Mouse (Mus musculus) adrenal gland, postnatal 14 days (tissue): ENCODE results near the gene Lysmd2. TPM values are rescaled to one million over a fixed set of nuclear protein-coding genes. Genes with fewer than 3 reads are reported as not detected.

Source experiments
- DNase-seq: peaks from one replicate; pipeline ENCODE4 v3.0.0; 2021; ENCODE audit warnings: mixed read lengths
- total RNA-seq: library from RNA; stranded (reverse); gene quantifications from 2 replicates; pipeline ENCODE4 v1.2.3, GENCODE M21; 2021

The Lysmd2 gene
- total RNA-seq, 1 experiment from 2014 or later: 18.8 TPM

DNA sequence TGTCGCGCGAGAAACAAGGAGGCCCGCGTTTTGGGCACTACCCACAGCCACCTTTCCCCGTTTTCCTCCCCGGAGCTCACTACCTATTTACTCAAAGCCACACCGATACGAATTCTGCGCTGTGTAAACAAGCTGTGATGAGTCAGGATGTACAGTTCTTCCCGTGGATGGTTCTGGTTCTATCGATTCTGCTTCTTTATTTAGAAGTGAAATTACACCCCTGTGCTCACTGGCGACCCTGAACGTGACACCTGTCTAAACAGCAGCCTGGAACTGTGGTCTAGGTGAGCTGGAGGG, 715 bp downstream of the Lysmd2 start:
- no peak for DNase-seq

DNA sequence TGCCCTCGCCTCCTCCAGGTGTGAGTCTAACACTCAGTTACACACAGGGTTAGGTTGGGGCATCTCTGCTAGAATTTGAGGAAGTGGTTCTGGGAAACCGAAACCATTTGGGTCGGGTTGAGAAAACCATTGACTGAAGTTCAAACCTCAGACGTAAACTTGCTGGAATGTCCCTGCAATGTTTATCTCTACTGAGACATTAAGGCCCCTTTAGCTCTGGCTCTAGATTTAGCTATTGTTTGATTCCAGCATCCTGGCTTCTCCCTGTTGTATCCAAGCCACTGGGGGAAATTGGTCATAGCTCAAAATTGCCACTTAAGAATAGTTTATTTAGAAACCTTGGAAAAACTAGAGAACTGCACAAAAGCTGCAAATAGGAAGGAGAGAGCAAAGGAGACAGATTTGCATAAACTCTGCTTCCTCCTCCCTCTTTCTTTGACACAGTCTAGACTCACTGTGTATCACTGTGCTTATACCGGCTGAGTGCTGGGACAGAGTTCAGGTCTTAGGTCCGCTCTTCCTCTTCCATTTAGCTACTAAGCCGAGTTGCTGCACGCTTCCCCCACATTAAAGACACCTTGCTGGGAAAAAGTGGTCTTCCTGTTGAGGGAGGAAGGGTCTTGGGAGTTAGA, 5.4 kb downstream of the Lysmd2 start:
- DNase-seq: no peak

DNA sequence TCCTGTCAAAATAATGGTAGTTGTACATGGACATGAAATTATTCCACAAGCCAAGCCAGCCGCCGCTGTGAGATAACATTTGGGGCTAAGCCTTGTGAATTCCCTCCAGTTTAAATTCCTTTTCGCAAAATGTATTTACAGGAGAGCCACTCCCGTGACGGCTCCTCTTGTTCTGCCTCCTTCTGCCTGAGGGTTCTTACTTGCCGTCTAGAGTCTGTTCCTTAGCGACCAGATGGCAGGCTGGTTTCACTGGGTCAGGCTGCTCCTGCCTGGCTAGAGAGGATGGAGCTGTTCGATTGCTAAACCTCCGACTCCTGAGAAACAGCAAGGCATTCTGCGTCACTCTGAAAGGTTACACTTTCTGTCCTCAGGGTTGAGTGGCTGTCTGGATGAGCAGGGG, 6.6 kb downstream of the Lysmd2 start:
- DNase-seq: no peak

DNA sequence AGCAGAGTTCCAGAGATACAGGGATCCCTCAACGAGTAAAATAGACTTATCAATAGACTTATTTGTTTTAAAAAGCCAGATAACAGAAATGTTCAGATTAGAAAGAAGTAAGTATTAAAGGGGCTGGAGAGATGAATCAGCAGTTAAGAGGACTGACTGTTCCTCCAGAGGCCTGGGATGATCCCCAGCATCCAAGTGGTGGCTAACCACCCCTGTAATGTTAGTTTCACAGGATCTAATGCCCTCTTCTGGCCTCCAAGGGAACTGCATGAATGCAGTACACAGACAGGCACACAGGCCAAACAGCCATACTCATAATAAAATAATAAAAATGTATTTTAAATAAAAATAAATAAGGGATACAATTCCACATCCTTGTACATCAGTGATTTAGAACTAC, 7.4 kb downstream of the Lysmd2 start:
- DNase-seq: peak; percentile 40

DNA sequence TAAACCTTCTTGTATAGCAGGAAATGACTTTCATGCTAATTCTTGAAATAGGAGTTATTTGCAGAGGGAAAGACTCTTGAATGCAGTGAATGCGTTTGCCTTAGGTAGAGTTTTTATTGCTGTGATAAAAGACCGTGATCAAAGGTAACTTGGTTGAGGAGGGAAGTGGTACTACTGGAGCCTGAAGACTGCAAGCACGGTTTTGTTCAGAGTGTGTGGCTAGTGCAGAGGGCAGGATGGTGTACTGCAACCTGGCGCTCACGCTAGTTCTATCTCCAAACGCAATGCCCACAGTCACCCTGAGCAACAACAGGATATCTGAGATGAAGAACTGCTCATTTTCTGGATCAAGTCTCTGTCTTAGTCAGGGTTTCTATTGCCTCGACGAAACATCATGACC, 8.1 kb downstream of the Lysmd2 start:
- DNase-seq: no peak

DNA sequence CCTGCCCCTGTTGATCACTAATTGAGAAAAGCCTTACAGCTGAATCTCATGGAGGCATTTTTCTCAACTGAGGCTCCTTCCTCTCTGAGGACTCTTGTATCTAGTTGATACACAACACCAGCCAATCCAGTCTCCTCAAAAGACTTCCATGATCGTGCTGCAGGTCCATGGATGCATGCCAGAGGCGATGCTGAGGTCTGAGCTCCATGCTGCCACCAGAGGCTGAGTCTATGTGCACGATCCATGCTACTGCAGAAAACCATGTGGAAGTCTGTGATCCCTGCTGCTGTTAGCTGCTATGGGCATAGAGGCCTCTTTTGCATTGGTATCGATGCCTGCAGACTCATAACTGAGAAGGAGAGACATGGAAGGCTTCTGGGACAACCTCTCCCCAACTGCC, 8.7 kb downstream of the Lysmd2 start:
- no peak for DNase-seq

DNA sequence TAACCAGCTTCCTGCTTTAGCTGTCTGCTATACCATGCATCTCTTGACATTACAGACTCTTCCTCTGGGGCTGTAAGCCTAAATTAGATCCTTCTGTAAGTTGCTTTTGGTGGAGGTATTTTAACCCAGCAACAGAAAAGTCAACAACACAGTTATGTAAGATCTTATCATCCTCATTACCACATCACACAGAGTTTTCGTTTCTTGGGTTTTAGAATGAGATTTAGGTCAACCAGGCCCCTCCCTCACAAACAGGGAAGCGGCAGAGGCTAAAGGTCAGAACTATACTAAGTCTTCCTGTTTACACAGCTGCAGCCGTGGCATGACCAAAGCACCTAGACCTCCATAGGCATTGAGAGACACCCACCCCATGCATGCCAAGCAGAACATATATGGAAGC, 19.9 kb downstream of the Lysmd2 start:
- no peak for DNase-seq

DNA sequence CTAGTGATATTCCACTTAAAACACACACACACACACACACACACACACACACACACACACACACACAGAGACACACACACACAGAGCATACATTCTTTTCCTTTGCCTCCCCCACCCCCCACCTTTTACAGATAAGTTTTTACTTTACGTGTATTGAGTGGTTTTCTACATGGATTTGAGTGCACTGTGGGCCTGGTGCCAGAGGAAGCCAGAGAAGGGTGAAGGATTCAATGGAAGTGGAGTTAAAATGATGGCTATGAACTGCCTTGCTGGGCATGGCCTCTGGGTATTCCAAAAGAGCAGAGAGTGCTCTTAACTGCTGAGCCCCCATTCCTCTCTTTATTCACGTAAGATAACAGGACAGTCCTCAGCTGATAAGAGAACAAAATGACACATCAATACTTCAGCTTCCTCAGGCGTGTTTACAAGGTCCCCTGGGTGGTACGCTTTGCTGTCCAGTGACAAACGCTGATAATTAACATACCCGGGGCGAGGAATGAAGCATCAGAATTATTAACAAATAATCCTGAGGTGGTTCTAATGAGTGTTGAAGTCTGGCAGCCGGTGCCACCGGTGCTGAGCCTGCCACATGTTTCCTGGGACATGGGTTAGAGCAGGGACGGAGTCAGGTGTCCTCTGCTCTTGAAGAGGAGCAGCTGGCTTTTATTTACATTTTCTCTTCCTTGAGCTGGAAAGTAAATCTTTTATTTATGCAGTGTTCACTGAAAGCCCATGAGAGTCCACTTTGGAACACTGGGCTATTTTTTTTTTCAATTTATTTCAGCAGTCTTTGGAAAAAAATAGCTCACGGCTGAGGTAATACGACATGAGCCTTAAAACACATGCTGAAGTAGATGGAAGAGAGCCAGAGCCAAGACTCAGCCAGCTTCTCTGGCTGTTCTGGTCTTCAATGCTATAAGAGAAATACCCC, 28.7 kb downstream of the Lysmd2 start:
- peak; percentile 26 for DNase-seq

DNA sequence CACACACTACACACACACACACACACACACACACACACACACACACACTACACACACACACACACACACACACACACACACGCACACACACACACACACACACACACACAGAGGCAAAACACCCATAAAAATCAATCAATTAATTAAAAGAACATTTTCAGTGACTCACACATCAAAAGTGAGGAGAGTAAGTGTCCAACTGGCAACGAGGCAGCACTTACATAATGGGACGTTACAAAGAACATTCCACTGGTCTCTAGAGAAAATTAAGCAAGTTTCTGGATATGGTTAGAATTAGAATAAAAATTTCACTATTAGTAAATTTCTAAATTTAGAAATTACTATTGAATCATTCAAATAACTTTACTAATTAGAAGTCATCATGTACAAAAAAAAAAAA, 30.9 kb downstream of the Lysmd2 start:
- peak; percentile 14 for DNase-seq

DNA sequence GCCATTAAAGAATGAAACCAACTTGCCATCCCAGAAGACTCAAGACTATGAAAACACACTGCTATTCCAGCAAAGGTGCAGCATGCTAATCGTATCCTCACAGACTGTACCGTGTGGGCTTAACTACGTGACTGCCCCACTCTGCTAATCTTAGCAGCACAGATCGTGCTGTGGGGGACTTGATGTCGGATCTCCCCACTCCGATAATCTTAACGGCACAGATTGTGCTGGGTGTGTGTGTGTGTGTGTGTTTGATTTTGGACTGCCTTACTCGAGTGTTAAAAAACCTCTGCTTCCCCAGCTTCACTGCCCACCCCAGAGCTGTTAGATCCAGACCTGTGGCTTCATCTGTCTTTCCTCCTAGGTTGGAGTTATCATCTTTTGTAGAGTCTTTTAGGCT, 35.4 kb downstream of the Lysmd2 start:
- no peak for DNase-seq

DNA sequence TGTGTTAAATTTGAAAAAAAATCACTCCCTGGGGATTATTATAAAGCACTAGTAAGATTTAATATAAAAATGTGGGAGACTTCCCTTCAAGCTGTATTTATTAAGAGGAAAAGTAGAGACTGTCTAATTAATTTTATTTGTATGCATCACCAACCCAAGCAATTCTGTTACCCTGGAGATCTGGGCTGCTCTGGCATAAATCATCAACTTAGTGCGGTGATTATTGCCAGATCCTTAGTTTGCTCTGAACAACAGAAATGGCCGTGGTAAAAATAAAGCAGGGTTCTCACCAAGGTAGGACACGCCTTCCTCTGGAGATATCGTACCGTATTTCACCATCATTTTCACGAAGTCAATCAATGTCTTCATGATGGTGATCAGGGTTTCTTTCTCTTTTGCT, 39.8 kb downstream of the Lysmd2 start:
- no peak for DNase-seq

DNA sequence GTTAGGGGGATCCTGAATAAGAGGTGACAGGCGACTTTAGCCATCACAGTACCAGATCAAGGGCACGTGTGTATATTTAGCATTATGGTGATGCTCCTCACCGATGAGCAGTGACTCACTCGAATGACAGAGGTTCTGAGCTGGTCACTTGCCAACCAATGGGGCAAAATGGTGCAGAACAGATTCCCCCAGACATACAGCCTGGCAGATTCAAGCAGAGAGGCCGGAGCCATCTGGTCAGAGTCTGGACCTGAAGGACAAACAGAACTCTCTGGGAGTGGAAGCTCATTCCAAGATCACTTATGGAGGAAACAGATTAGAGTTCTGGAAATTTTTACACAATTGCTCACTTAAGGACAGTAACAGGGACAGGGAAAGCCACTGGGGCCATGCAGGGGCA, 41.1 kb downstream of the Lysmd2 start:
- DNase-seq: peak; percentile 37

DNA sequence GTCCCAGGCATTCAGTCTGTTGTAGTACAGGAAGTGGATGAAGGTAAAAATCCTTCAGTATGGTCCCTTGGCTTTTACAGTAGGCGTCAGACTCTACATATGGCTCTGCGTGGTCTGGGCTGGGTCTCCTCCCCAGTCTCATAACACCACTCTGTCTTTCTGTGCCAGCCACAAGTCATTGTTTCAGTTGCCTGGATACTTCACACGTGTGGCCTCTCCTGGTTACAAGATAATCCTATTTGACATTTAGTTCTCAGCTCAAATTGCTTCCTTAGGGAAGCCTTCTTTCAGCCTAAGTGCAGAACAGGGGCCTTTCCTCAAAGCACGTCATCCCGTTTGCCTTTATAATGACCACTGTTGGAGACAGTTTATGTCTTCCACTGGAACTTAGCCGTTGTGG, 47.2 kb downstream of the Lysmd2 start:
- DNase-seq: no peak

DNA sequence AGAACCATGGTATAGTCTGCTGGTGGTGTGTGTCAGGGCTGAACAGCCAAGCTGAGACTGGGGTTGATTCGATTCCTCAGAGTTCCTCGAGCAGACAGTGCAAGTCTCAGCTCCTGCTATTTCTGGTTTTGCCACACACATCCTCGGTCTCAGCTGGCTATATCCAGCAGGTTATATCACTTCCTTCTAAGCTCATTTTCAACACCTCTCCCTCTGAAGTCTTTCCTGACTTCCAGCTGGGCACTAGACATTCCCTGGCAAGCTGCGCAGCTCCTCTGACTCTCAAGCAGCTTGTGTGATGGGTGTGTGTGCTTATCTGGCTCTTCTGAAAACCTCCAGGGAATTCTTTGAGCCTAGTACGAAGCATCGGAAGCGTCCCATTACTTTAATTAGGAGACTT, 50.7 kb downstream of the Lysmd2 start:
- no peak for DNase-seq

DNA sequence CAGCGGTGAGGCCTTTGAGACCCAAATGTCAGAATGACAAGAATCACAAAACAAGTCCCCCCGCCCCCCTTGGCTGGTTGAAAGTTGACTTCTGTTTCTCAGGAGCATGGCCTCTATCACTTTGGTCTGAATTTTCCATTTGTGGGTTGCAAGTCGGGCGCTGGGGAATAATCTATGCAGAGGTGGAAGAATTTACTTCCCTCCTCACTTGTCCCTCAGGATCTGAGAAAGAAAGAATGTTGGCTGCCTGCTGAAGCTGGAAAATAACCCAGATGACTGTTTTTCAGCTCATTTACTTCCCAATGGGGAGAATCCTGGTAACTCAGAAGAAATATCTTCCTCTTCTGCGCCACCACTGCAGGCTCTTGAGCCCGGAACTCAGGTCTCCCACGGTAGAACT, 52.8 kb downstream of the Lysmd2 start:
- no peak for DNase-seq

DNA sequence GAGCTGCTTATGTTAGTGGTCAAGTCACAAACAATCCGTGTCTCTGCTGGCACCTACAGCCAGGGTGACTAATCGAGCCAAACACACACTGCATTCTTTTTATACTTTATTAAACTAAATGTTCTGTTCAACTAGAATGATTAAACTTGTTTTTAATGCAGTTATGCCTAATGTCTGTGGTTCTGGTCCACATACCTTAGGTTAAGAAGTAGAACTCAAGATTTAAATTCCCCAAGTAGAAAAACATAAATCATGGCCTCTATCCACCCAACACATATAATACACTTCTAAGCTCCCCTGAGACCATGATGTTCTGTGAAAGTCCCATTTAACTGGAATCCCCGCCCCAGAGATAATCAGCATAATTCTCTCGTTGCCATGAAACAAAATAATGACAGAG, 54.1 kb downstream of the Lysmd2 start:
- DNase-seq: no peak

DNA sequence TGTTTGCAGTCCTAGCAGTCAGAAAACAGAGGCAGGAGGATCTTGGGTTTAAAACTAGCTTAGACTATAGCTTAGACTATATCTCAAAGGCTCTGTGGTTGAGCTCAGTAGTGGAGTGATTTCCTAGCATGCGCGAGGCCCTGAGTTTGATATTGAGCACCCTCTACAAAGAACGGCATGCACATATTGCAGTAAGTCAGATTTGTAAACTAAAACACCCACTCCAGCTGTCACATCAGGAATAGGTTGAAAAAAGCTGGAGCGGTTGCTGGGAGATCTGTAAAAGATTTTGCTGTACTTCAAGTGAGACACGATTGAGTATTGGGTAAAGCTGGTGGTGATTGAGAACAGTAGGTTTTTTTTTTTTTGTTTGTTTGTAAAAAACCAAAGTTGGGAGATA, 55.1 kb downstream of the Lysmd2 start:
- DNase-seq: no peak

DNA sequence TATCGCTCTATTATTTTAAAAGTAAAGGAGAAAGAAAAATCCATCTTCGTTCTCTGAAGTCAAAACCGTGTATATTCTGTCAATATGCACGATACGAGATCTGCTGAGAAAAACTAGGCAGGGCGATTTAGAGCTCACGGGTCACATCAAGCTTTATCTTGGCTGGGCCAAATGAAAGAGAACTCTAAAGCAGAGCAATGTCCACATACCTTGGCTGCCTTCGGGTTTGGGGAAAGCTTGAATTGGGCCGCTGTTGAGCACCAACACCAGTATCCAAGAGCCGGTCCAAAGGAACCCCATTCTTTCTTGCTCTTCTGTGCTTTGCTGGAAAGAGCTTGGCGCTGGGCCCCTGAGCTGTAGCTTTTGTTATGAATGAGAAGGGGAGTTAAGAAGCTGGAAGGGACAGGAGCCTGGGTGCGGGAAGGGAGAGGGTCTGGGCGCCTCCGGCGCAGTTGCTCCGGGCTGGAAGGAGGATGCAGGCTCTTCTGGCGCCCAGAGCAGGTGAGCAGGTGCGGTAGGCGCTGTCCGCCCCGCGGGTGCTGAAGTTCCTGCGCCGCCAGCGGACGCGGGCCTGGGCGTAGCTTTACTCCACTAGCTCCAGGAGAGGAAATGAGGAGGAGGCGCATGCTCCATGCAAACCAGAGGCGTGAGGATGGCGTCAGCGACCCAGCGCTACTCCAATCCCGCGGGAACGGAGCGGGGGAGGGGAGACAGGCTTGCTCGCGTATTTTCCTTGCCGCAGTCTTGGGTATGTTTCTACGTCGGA, 58.1 kb downstream of the Lysmd2 start, which contains the start of gene Scg3:
TSS of gene Scg3 (minus strand) at position 631 of the 766 bp plus-strand sequence.
- peak; percentile 82 for DNase-seq

DNA sequence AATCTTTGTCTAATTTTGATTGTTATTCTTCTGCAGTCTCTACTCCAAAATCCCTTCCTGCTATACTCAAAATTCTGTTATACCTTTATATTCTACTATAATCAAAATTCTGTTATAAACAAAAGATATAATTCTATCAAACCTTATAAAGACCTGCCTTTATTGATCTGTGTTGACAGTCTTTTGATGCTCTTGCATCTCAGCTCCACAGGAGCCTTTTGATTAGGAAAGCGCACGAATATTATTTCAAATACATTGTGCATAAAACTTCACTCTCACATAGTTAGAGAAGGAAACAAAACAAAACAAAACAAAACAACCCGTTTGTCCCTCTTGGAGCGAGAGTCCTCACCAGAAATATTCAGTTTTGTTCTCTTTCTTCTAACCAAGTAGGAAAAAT, 58.8 kb downstream of the Lysmd2 start:
- DNase-seq: no peak

DNA sequence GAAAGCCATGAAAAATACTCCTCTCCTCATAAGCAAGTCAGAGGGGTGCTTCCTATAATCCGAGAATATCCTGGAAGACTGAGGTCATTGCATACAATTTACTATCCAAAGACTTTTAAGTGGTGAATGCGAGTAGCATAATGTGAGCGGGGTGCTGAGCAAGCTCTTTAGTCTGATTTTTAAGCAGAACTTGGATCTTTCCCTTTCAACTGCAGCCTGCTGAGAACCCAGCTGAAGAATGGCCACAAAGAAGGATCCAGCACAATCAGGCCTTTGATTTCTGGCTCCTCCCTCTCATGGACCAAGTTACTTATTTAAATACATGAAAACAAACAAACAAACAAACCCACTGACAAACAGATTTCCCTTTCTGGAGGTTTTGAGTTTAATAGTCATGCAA, 59.2 kb downstream of the Lysmd2 start:
- no peak for DNase-seq
